Mouse (Mus musculus) ES-E14 (cell line): Measurements from ENCODE around the gene Cdkn2aipnl. TPM values are rescaled to one million over a fixed set of nuclear protein-coding genes. Genes with fewer than 3 reads are reported as not detected.
A peak's percentile ranks its signal among the peaks of the same experiment; 100 is the strongest.

Experiments
- DNase-seq: peaks from one replicate; pipeline ENCODE4 v3.0.0-alpha.2; 2013; ENCODE audit warnings: low read depth, low spot score
- H3K27ac ChIP-seq: 2 replicates; pipeline ENCODE4 v1.5.1; 2012; ENCODE audit warnings: low read depth, mild to moderate bottlenecking, low read length, moderate library complexity, mixed read lengths; ENCODE audit not compliant: poor library complexity, insufficient read depth, severe bottlenecking
- H3K36me3 ChIP-seq: 2 replicates; pipeline ENCODE4 v1.6.1; 2012; ENCODE audit warnings: mild to moderate bottlenecking, low read length, moderate library complexity, mixed read lengths; ENCODE audit not compliant: control insufficient read depth, poor library complexity, insufficient read depth, severe bottlenecking
- H3K4me1 ChIP-seq, 2 experiments: fragments of 150-350 bp in 1 of 2; sonication (generic) in 1 of 2; 2 replicates each; pipeline ENCODE4 v1.6.1; 2012; ENCODE audit warnings: low read length in 2 of 2, mild to moderate bottlenecking in 1 of 2, mixed read lengths in 1 of 2; ENCODE audit not compliant: control insufficient read depth in 2 of 2, insufficient read depth in 2 of 2, poor library complexity in 1 of 2
- H3K4me3 ChIP-seq, 2 experiments: fragments of 150-350 bp in 1 of 2; sonication (generic) in 1 of 2; 2 replicates each; pipeline ENCODE4 v1.5.1; 2012; ENCODE audit warnings: low read length in 2 of 2, low read depth in 1 of 2, mild to moderate bottlenecking in 1 of 2, mixed read lengths in 1 of 2; ENCODE audit not compliant: insufficient read depth in 1 of 2, poor library complexity in 1 of 2, severe bottlenecking in 1 of 2
- H3K9ac ChIP-seq: 2 replicates; pipeline ENCODE4 v1.6.1; 2012; ENCODE audit warnings: low read depth, mild to moderate bottlenecking, low read length, mixed read lengths; ENCODE audit not compliant: poor library complexity, insufficient read depth, severe bottlenecking
- H3K9me3 ChIP-seq: fragments of 150-350 bp; sonication (generic); 2 replicates; pipeline ENCODE4 v1.6.1; 2012; ENCODE audit warnings: low read depth, mild to moderate bottlenecking, low read length; ENCODE audit not compliant: control insufficient read depth, insufficient read depth
- CHD2 ChIP-seq: IDR thresholded peaks from 2 replicates; pipeline ENCODE4 v1.6.1; 2014; ENCODE audit warnings: mild to moderate bottlenecking, low read depth, low read length, inconsistent platforms
- HCFC1 ChIP-seq: IDR thresholded peaks from 2 replicates; pipeline ENCODE4 v1.6.1; 2012; ENCODE audit warnings: low read length, inconsistent platforms, borderline replicate concordance; ENCODE audit not compliant: insufficient read depth
- MAFK ChIP-seq: IDR thresholded peaks from 2 replicates; pipeline ENCODE4 v1.6.1; 2014; ENCODE audit warnings: mild to moderate bottlenecking, low read depth, low read length, inconsistent platforms; ENCODE audit not compliant: insufficient read depth
- ZC3H11A ChIP-seq: IDR thresholded peaks from 2 replicates; pipeline ENCODE4 v1.6.1; 2012; ENCODE audit warnings: low read depth, mild to moderate bottlenecking, inconsistent platforms, low read length, borderline replicate concordance
- ZNF384 ChIP-seq: IDR thresholded peaks from 2 replicates; pipeline ENCODE4 v1.6.1; 2012; ENCODE audit warnings: low read depth, low read length, inconsistent platforms
- in situ Hi-C, 2 experiments: fragments of 600-800 bp; cut with MboI; formaldehyde crosslinking; loops; one replicate each; pipeline ENCODE4 v1.15.1; 2025; ENCODE audit warnings: low sequenced_read_pairs in 2 of 2, inconsistent platforms in 1 of 2; ENCODE audit not compliant: unreplicated experiment in 2 of 2
- total RNA-seq: library from RNA; depleted of rRNA; stranded (reverse); fragments of 300-350 nt; gene quantifications from 2 replicates; pipeline ENCODE4 v1.2.3, GENCODE M21; 2012

Cdkn2aipnl gene
- total RNA-seq, 1 experiment = 61.7 TPM

- no peaks in the 10 kb centered on the region for H3K9me3 ChIP-seq
- in situ Hi-C loops = loop anchor here in 1 of 2 experiments (5.0 kb wide), 1 partner anchor 147 kb away; no protein-coding TSS in a partner anchor
- no peak for DNase-seq
- peak overlapping the region; percentile 53; the same call in 1 of the 2 replicates for H3K9ac ChIP-seq
- peak overlapping the region; percentile 15 to 39; a peak in 3 of 4 replicates for H3K4me3 ChIP-seq
- H3K27ac ChIP-seq = no peak overlapping the region
- peaks cover 0 to 8% of the 10 kb centered on the region in 2 experiments; a peak in 2 of 4 replicates for H3K4me1 ChIP-seq
- TF ChIP-seq CHD2 (no peak), MAFK (no peak), ZNF384 (no peak), HCFC1 (no peak), ZC3H11A (no peak)
- peaks cover 26% of the 10 kb centered on the region for H3K36me3 ChIP-seq
Observed at GRCm38 (mm10) chr11:51968896-51969295, 1.4 kb downstream of the Cdkn2aipnl start.

GRCm38 (mm10) chr11:51969511-51969910 lies 2.0 kb downstream of the Cdkn2aipnl start:
- TF ChIP-seq MAFK = no peak
- no peak for TF ChIP-seq HCFC1
- TF ChIP-seq ZNF384 = no peak
- TF ChIP-seq ZC3H11A = no peak
- no peak for TF ChIP-seq CHD2
- Histone ChIP-seq H3K4me3 (peak overlapping the region in 1 of 2 experiments; percentile 15; a peak in 1 of 4 replicates), H3K36me3 (peaks cover 30% of the 10 kb centered on the region), H3K9ac (no peak overlapping the region; the same call in 1 of the 2 replicates), H3K27ac (no peak overlapping the region), H3K9me3 (no peaks in the 10 kb centered on the region), H3K4me1 (peaks cover 0 to 8% of the 10 kb centered on the region in 2 experiments; a peak in 2 of 4 replicates)
- in situ Hi-C loops = loop anchor here in 1 of 2 experiments (5.0 kb wide), 1 partner anchor 147 kb away; no protein-coding TSS in a partner anchor
- DNase-seq = no peak

DNA sequence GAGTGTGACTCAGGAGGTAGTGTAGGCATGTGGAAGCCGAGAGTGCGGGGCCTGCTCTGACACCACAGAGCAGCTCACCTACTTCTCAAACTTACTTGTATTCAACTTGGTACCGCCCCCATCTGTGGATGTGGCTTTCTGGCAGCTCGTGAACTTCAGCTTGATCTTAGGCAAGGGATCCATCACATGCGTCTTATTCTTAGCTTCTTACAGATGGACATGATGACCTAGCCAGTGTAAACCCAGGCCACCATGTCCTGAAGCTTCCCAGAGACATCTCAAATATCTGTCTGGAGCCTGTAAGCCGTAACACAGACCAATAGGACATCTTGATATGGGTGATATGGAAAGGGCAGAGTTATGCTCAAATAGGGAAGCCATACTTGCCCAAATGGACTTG lies 4.2 kb downstream of the Cdkn2aipnl start:
- Histone ChIP-seq H3K36me3 (peaks cover 37% of the 10 kb centered on the region), H3K4me1 (peaks cover 0 to 8% of the 10 kb centered on the region in 2 experiments; a peak in 2 of 4 replicates), H3K27ac (no peak overlapping the region), H3K4me3 (no peak overlapping the region), H3K9ac (no peak overlapping the region), H3K9me3 (no peaks in the 10 kb centered on the region)
- no peak for TF ChIP-seq HCFC1
- no peak for TF ChIP-seq CHD2
- TF ChIP-seq ZNF384 = no peak
- TF ChIP-seq ZC3H11A = no peak
- no peak for TF ChIP-seq MAFK
- in situ Hi-C loops = no loop called here
- no peak for DNase-seq

GRCm38 (mm10) chr11:51999611-52000289 lies 32.3 kb downstream of the Cdkn2aipnl start:
- no peaks in the 10 kb centered on the region for H3K9me3 ChIP-seq
- no peak for TF ChIP-seq MAFK
- TF ChIP-seq ZNF384 = no peak
- no peak for TF ChIP-seq CHD2
- TF ChIP-seq HCFC1 = no peak
- no peak for TF ChIP-seq ZC3H11A
- H3K4me3 ChIP-seq = peak overlapping the region; percentile 92 to 95
- in situ Hi-C loops = no loop called here
- H3K36me3 ChIP-seq = peaks cover 21% of the 10 kb centered on the region
- H3K9ac ChIP-seq = peak overlapping the region; percentile 88
- DNase-seq = peak; percentile 60
- peak overlapping the region; percentile 86 for H3K27ac ChIP-seq
- peaks cover 3 to 4% of the 10 kb centered on the region in 2 experiments; a peak in 3 of 4 replicates for H3K4me1 ChIP-seq
